In the genomic region with DNA sequence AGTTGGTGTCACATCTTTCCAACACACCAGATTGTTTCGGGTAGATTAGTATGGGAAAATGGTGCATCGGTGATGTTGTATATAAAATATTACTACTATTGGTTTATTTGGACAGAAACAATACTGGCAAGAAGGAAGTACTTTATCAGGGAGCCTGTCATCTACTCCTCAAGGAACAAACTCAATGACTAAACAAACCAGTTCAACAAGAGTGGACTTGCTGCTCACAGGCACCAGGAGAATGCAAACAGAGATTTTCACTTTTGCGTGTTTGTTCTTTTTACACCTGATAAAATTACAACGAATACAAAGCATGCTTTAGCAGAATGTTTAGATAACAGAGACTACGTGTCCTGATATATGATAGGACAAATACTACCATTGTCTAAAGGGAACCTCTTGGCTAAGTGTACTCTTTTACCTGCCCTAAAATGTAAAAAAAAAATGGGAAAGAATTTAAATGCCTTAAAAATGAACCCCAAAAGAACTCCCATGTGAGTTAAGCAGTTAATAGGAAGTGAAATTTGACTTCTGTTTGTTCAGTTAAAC, we compare ENCODE assay signal across 18 mouse cellular contexts. TPM values are rescaled to one million over a fixed set of nuclear protein-coding genes. Genes with fewer than 3 reads are reported as not detected.
"Had no signal": no experiment of that assay in that cellular context is flagged by ENCODE, and none has a peak within 500 bp of the region (broad histone marks: within the 10 kb centered on the region; RNA-seq: fewer than 3 reads in every experiment).

No protein-coding gene starts in this region.

- H3K9me3 ChIP-seq: kidney, embryonic 15.5 days; limb, embryonic 15.5 days; liver, embryonic 12.5 days; midbrain, embryonic 13.5 days had no signal

- DNase-seq: kidney, adult 2 months; kidney, postnatal 14 days; layer of hippocampus, adult 9-11 months; layer of hippocampus, postnatal 36 days; right cerebral cortex, postnatal 14 days; thymus, adult 2 months; thymus, postnatal 25 days had no signal

- H3K9ac ChIP-seq: kidney, embryonic 15.5 days; limb, embryonic 15.5 days; liver, embryonic 12.5 days; midbrain, embryonic 13.5 days had no signal

- H3K27me3 ChIP-seq: kidney, embryonic 15.5 days; limb, embryonic 15.5 days; liver, embryonic 12.5 days; midbrain, embryonic 13.5 days had no signal

- ATAC-seq: liver, embryonic 12.5 days; midbrain, embryonic 13.5 days had no signal

- H3K27ac ChIP-seq: kidney, embryonic 15.5 days; limb, embryonic 15.5 days; liver, embryonic 12.5 days; midbrain, embryonic 13.5 days had no signal

- H3K4me3 ChIP-seq: kidney, embryonic 15.5 days; limb, embryonic 15.5 days; liver, embryonic 12.5 days; midbrain, embryonic 13.5 days had no signal

- H3K4me1 ChIP-seq: kidney, embryonic 15.5 days; limb, embryonic 15.5 days; liver, embryonic 12.5 days; midbrain, embryonic 13.5 days had no signal

- H3K4me2 ChIP-seq: kidney, embryonic 15.5 days; limb, embryonic 15.5 days; liver, embryonic 12.5 days; midbrain, embryonic 13.5 days had no signal

RNA-seq across cellular contexts. Expression of a gene that starts 8.4 kb away (rescaled TPM):
- total RNA-seq: layer of hippocampus, adult 18-20 months; layer of hippocampus, postnatal 36 days; left cerebral cortex, adult 8-10 months; left cerebral cortex, postnatal 25 days; midbrain, postnatal 0 days had no signal
- polyA plus RNA-seq: kidney, embryonic 15.5 days; limb, embryonic 11.5 days; limb, embryonic 15.5 days; liver, embryonic 12.5 days; liver, embryonic 16.5 days had no signal

RNA-seq across cellular contexts. Expression of a gene that starts 16.2 kb away (rescaled TPM):
- total RNA-seq: layer of hippocampus, postnatal 36 days; left cerebral cortex, adult 8-10 months; left cerebral cortex, postnatal 25 days had no signal
- polyA plus RNA-seq: kidney, embryonic 15.5 days; limb, embryonic 15.5 days; midbrain, embryonic 13.5 days; neural tube, embryonic 14.5 days had no signal
